11 mouse cellular contexts compared by ENCODE assay signal in genomic region chr10:94397833-94398596, GRCm38 (mm10).
A peak's percentile ranks its signal among the peaks of the same experiment; 100 is the strongest.
DNase-seq lines count a peak whose midpoint lies in the region; ATAC-seq lines count a peak whose summit lies in the region.
"Had no signal": no experiment of that assay in that cellular context is flagged by ENCODE, and none has a peak within 500 bp of the region (broad histone marks: within the 10 kb centered on the region; RNA-seq: fewer than 3 reads in every experiment).

No protein-coding gene starts in this region.

- no peaks in the 10 kb centered on the region for H3K9me3 ChIP-seq in kidney, embryonic 16.5 days (ENCODE audit: low read length)
- H3K9me3 ChIP-seq: forebrain, embryonic 12.5 days; hindbrain, embryonic 15.5 days; stomach, embryonic 15.5 days had no signal

- H3K36me3 ChIP-seq in kidney, embryonic 16.5 days (ENCODE audit: insufficient read depth, low read length), result no peaks in the 10 kb centered on the region
- H3K36me3 ChIP-seq: forebrain, embryonic 12.5 days; hindbrain, embryonic 15.5 days; stomach, embryonic 15.5 days had no signal

- H3K27me3 ChIP-seq in kidney, embryonic 16.5 days (ENCODE audit: insufficient read depth, low read length), result no peaks in the 10 kb centered on the region
- H3K27me3 ChIP-seq: forebrain, embryonic 12.5 days; hindbrain, embryonic 15.5 days; stomach, embryonic 15.5 days had no signal

- H3K9ac ChIP-seq in kidney, embryonic 16.5 days (replicated peaks; ENCODE audit: low read length), result no peak overlapping the region
- H3K9ac ChIP-seq: forebrain, embryonic 12.5 days; hindbrain, embryonic 15.5 days; stomach, embryonic 15.5 days had no signal

- peak; percentile 24 to 31 for DNase-seq in cerebellum, adult 18-20 months
- DNase-seq in cerebellum, postnatal 4 days (ENCODE audit: low spot score in 2 of 2), result no peak
- DNase-seq in urinary bladder, postnatal 14 days (ENCODE audit: low spot score), result peak; percentile 47
- no peak for DNase-seq in urinary bladder, postnatal 4 days (ENCODE audit: low spot score in 2 of 2)
- DNase-seq in frontal cortex, postnatal 10 days (ENCODE audit: low spot score in 2 of 2), result no peak
- DNase-seq in embryo, embryonic 11 days, result no peak
- no peak for DNase-seq in layer of hippocampus, adult 11-12 months (ENCODE audit: low spot score)

- WGBS in kidney, embryonic 16.5 days, result 42% methylated on average over 11 of the region's 11 CpGs

- peaks cover 5% of the 10 kb centered on the region; the same call in 1 of the 2 replicates for H3K4me1 ChIP-seq in kidney, embryonic 16.5 days (ENCODE audit: insufficient read depth, low read length)
- H3K4me1 ChIP-seq: forebrain, embryonic 12.5 days; stomach, embryonic 15.5 days had no signal

- H3K27ac ChIP-seq in kidney, embryonic 16.5 days (ENCODE audit: low read length), result peak overlapping the region; percentile 5; the same call in 1 of the 2 replicates
- H3K27ac ChIP-seq: forebrain, embryonic 12.5 days; hindbrain, embryonic 15.5 days; stomach, embryonic 15.5 days had no signal

- ATAC-seq in kidney, embryonic 16.5 days (ENCODE audit: low FRiP score, low TSS enrichment), result peak; percentile 60; the same call in 1 of the 2 replicates

- H3K4me3 ChIP-seq in kidney, embryonic 16.5 days (ENCODE audit: low read length), result no peak overlapping the region
- H3K4me3 ChIP-seq: forebrain, embryonic 12.5 days; hindbrain, embryonic 15.5 days; stomach, embryonic 15.5 days had no signal

- no peak overlapping the region for H3K4me2 ChIP-seq in kidney, embryonic 16.5 days (replicated peaks; ENCODE audit: low read depth, low read length)
- H3K4me2 ChIP-seq: forebrain, embryonic 12.5 days; hindbrain, embryonic 15.5 days; stomach, embryonic 15.5 days had no signal

Comparison
In these comparisons a context has a peak if more than half of its experiments do, and no peak if none do; other contexts are left out.
1. DNase-seq: peak in cerebellum, adult 18-20 months (2 of 2) and urinary bladder, postnatal 14 days (single experiment); none in cerebellum, postnatal 4 days (0 of 2), urinary bladder, postnatal 4 days (0 of 2), frontal cortex, postnatal 10 days (0 of 2), embryo, embryonic 11 days (single experiment) and layer of hippocampus, adult 11-12 months (single experiment).